Mouse (Mus musculus): ENCODE measurements around the gene Hunk. TPM values are rescaled to one million over a fixed set of nuclear protein-coding genes. Genes with fewer than 3 reads are reported as not detected.
A peak's percentile ranks its signal among the peaks of the same experiment; 100 is the strongest.

Hunk gene
- polyA plus RNA-seq, 1 experiment from 2014 or later, result 22.8 TPM

GRCm38 (mm10) chr16:90423898-90424297 is 38.1 kb downstream of the Hunk start:
- peak overlapping the region; percentile 15; the same call in 1 of the 2 replicates for H3K4me3 ChIP-seq
- peak overlapping the region; percentile 82 for H3K27ac ChIP-seq
- peaks cover 18% of the 10 kb centered on the region for H3K36me3 ChIP-seq
- peaks cover 78% of the 10 kb centered on the region for H3K4me1 ChIP-seq
- 21% methylated on average over 3 of the region's 3 CpGs for WGBS
- no peak for DNase-seq (ENCODE audit: low spot score)
- no peaks in the 10 kb centered on the region for H3K9me3 ChIP-seq
- no peaks in the 10 kb centered on the region for H3K27me3 ChIP-seq (ENCODE audit: insufficient read depth, poor library complexity, severe bottlenecking)

- no peaks in the 10 kb centered on the region for H3K27me3 ChIP-seq (ENCODE audit: insufficient read depth, poor library complexity, severe bottlenecking)
- peak overlapping the region; percentile 15; the same call in 1 of the 2 replicates for H3K4me3 ChIP-seq
- peaks cover 18% of the 10 kb centered on the region for H3K36me3 ChIP-seq
- peaks cover 77% of the 10 kb centered on the region for H3K4me1 ChIP-seq
- no peak for DNase-seq (ENCODE audit: low spot score)
- H3K27ac ChIP-seq, result peak overlapping the region; percentile 82
- H3K9me3 ChIP-seq, result no peaks in the 10 kb centered on the region
- WGBS, result 42% methylated on average over 9 of the region's 9 CpGs
These were observed 38.6 kb downstream of the Hunk start for GRCm38 (mm10) chr16:90424391-90424790.

GRCm38 (mm10) chr16:90426234-90426633 is 40.4 kb downstream of the Hunk start:
- Histone ChIP-seq H3K36me3 (peaks cover 25% of the 10 kb centered on the region), H3K4me1 (peaks cover 74% of the 10 kb centered on the region), H3K4me3 (no peak overlapping the region), H3K9me3 (no peaks in the 10 kb centered on the region), H3K27me3 (ENCODE audit: insufficient read depth, poor library complexity, severe bottlenecking) (no peaks in the 10 kb centered on the region), H3K27ac (no peak overlapping the region)
- no peak for DNase-seq (ENCODE audit: low spot score)
- WGBS, result 90% methylated on average over 5 of the region's 5 CpGs

- Histone ChIP-seq H3K4me3 (no peak overlapping the region), H3K27ac (no peak overlapping the region), H3K27me3 (ENCODE audit: insufficient read depth, poor library complexity, severe bottlenecking) (no peaks in the 10 kb centered on the region), H3K36me3 (peaks cover 42% of the 10 kb centered on the region), H3K9me3 (no peaks in the 10 kb centered on the region), H3K4me1 (peaks cover 67% of the 10 kb centered on the region)
- 90% methylated on average over 8 of the region's 8 CpGs for WGBS
- DNase-seq (ENCODE audit: low spot score), result no peak
These were observed 42.2 kb downstream of the Hunk start for GRCm38 (mm10) chr16:90427838-90428630.

GRCm38 (mm10) chr16:90433551-90433950 is 47.7 kb downstream of the Hunk start:
- 94% methylated on average over 12 of the region's 12 CpGs for WGBS
- Histone ChIP-seq H3K4me1 (peaks cover 64% of the 10 kb centered on the region), H3K4me3 (no peak overlapping the region), H3K27me3 (ENCODE audit: insufficient read depth, poor library complexity, severe bottlenecking) (no peaks in the 10 kb centered on the region), H3K36me3 (peaks cover 38% of the 10 kb centered on the region), H3K27ac (no peak overlapping the region), H3K9me3 (no peaks in the 10 kb centered on the region)
- no peak for DNase-seq (ENCODE audit: low spot score)

- Histone ChIP-seq H3K9me3 (no peaks in the 10 kb centered on the region), H3K36me3 (peaks cover 50% of the 10 kb centered on the region), H3K4me3 (no peak overlapping the region), H3K4me1 (peaks cover 50% of the 10 kb centered on the region), H3K27me3 (ENCODE audit: insufficient read depth, poor library complexity, severe bottlenecking) (no peaks in the 10 kb centered on the region), H3K27ac (peak overlapping the region; percentile 39)
- WGBS, result 27% methylated on average over 4 of the region's 4 CpGs
- DNase-seq (ENCODE audit: low spot score), result no peak
These were observed 49.4 kb downstream of the Hunk start for GRCm38 (mm10) chr16:90435231-90435630.

- Histone ChIP-seq H3K9me3 (no peaks in the 10 kb centered on the region), H3K4me3 (0 out of 2 replicates have a peak overlapping the region, but pooled peaks have one; percentile 17), H3K36me3 (peaks cover 50% of the 10 kb centered on the region), H3K27ac (peak overlapping the region; percentile 77), H3K27me3 (ENCODE audit: insufficient read depth, poor library complexity, severe bottlenecking) (no peaks in the 10 kb centered on the region), H3K4me1 (peaks cover 36% of the 10 kb centered on the region)
- DNase-seq (ENCODE audit: low spot score), result no peak
- 16% methylated on average over 5 of the region's 5 CpGs for WGBS
These were observed 51.5 kb downstream of the Hunk start for GRCm38 (mm10) chr16:90437276-90437675.

- DNase-seq (ENCODE audit: low spot score), result no peak
- no peak overlapping the region for H3K4me3 ChIP-seq
- 82% methylated on average over 6 of the region's 6 CpGs for WGBS
- peaks cover 54% of the 10 kb centered on the region for H3K4me1 ChIP-seq
- no peaks in the 10 kb centered on the region for H3K9me3 ChIP-seq
- H3K36me3 ChIP-seq, result peaks cover 30% of the 10 kb centered on the region
- no peak overlapping the region for H3K27ac ChIP-seq
- H3K27me3 ChIP-seq (ENCODE audit: insufficient read depth, poor library complexity, severe bottlenecking), result no peaks in the 10 kb centered on the region
These were observed 53.7 kb downstream of the Hunk start for GRCm38 (mm10) chr16:90439493-90439892.

- H3K36me3 ChIP-seq, result peaks cover 30% of the 10 kb centered on the region
- no peak overlapping the region for H3K27ac ChIP-seq
- H3K4me1 ChIP-seq, result peaks cover 52% of the 10 kb centered on the region
- WGBS, result 87% methylated on average over 10 of the region's 10 CpGs
- H3K4me3 ChIP-seq, result no peak overlapping the region
- no peaks in the 10 kb centered on the region for H3K9me3 ChIP-seq
- H3K27me3 ChIP-seq (ENCODE audit: insufficient read depth, poor library complexity, severe bottlenecking), result no peaks in the 10 kb centered on the region
- no peak for DNase-seq (ENCODE audit: low spot score)
These were observed 54.8 kb downstream of the Hunk start for GRCm38 (mm10) chr16:90440654-90441053.

GRCm38 (mm10) chr16:90442991-90443390 is 57.2 kb downstream of the Hunk start:
- peak overlapping the region; percentile 57; the same call in 1 of the 2 replicates for H3K27ac ChIP-seq
- 48% methylated on average over 6 of the region's 6 CpGs for WGBS

GRCm38 (mm10) chr16:90453197-90453596 is 67.4 kb downstream of the Hunk start:
- DNase-seq (ENCODE audit: low spot score), result no peak
- Histone ChIP-seq H3K27ac (peak overlapping the region; percentile 80), H3K4me3 (peak overlapping the region; percentile 27), H3K36me3 (peaks cover 47% of the 10 kb centered on the region), H3K9me3 (no peaks in the 10 kb centered on the region), H3K4me1 (peaks cover 75% of the 10 kb centered on the region), H3K27me3 (ENCODE audit: insufficient read depth, poor library complexity, severe bottlenecking) (no peaks in the 10 kb centered on the region)
- WGBS, result 32% methylated on average over 11 of the region's 11 CpGs

More at GRCm38 (mm10) chr16:90442991-90443390, 57.2 kb downstream of the Hunk start:
- Histone ChIP-seq H3K36me3 (peaks cover 43% of the 10 kb centered on the region), H3K9me3 (no peaks in the 10 kb centered on the region), H3K4me1 (peaks cover 47% of the 10 kb centered on the region), H3K4me3 (no peak overlapping the region), H3K27me3 (ENCODE audit: insufficient read depth, poor library complexity, severe bottlenecking) (no peaks in the 10 kb centered on the region)
- DNase-seq (ENCODE audit: low spot score), result no peak

GRCm38 (mm10) chr16:90456495-90457125 is 70.8 kb downstream of the Hunk start:
- DNase-seq (ENCODE audit: low spot score), result no peak
- Histone ChIP-seq H3K36me3 (peaks cover 49% of the 10 kb centered on the region), H3K27me3 (ENCODE audit: insufficient read depth, poor library complexity, severe bottlenecking) (no peaks in the 10 kb centered on the region), H3K27ac (0 out of 2 replicates have a peak overlapping the region, but pooled peaks have one; percentile 16), H3K9me3 (no peaks in the 10 kb centered on the region), H3K4me3 (no peak overlapping the region), H3K4me1 (peaks cover 80% of the 10 kb centered on the region)
- WGBS, result 86% methylated on average over 7 of the region's 7 CpGs

All from heart, embryonic 10.5 days (tissue).